Mouse (Mus musculus): ENCODE measurements around the gene Ddx58. TPM values are rescaled to one million over a fixed set of nuclear protein-coding genes. Genes with fewer than 3 reads are reported as not detected.

Gene Ddx58
- total RNA-seq, 2 experiments from 2014 or later, result 22.7 to 23.4 TPM

DNA sequence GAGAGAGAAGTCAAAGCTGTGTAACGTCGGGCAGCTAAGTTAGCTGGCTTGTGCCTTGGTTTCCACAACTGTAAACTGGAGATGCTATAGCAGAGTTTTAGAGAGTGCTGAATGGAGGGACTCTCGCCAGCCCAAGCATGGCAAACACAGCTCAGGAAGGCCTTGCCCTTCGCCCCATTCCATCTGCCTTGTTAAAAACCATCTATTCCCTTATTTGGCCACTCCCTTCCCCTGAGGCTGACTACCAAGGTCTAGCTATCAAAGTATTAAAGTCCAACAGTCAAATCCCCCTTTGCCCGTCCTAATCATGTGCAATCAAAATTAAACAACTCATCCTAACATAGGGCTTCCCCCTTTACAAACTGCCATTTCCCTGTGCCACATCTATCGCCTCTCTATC, 55.8 kb downstream of the Ddx58 start:
- DNase-seq (ENCODE audit: low spot score in 2 of 2), result no peak

DNA sequence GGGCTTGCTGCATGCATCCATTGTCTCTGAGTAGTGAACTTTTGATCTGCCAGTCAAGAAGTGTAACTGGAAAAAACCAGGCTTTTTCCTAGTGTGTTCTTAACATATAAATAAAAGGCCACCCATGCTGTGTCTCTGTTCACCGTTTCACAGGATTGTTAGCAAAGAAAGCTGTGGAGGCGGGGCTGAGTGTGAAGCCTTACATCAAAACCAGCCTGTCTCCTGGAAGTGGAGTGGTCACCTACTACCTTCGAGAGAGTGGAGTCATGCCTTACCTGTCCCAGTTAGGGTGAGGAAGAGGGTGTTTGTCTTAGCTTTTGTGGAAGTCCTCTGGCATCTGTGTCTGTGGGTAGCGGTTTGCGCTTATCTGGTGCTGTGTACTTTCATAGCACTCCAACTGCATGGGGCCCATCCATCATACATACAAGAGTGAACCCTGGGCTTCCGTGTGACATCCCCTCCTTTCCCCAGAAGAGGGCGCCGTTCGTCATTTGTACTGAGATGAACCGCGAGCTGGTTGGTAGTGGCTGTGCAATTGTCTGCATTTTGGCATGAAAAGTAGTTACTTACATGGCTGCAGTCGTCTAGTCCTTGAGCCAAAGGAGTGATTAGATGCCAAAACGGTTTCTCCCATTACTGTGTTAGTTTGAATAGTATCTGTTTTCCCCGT, 56.8 kb downstream of the Ddx58 start:
- peak; percentile 44 to 62 for DNase-seq (ENCODE audit: low spot score in 2 of 2)

DNA sequence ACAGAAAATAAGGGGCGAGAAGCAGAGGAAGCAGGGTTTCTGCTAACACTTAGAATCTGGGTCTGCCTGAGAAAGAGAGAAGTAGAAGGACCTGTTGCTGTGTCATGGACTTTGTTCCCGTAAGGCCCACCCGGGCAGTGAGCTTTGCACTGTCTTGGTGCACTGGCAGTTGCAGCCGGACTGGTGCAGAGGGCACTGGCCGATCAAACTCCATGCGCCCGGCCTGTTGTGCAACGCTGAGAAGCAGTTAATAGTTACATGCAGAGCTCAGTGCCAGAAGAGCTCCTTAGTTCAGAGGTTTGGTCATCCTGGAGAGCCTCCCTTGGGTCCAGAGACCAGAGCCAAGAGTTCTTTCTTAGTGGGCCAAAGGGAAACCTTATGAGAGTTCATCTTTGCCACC, 57.9 kb downstream of the Ddx58 start:
- DNase-seq (ENCODE audit: low spot score in 2 of 2), result no peak

DNA sequence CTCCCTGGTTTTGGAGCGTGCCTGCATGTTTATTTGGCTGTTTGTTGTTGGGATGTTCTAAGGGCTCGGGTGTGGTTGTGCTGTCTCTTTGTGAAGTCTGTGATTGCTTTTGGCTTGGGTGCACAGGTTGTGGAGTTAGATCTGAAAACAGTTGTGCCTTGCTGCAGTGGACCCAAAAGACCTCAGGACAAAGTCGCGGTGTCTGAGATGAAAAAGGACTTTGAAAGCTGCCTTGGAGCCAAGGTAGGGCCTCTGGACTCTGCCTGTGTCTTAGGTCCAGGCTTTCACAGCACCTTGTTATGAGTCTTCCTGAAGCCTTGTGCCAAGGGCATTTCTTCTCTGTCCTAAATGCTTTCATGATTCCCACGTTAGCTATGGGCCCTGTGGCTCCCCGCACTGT, 59.6 kb downstream of the Ddx58 start:
- DNase-seq (ENCODE audit: low spot score in 2 of 2), result no peak

- DNase-seq (ENCODE audit: low spot score in 2 of 2), result no peak
These were observed 61.0 kb downstream of the Ddx58 start for GRCm38 (mm10) chr4:40178584-40178983.

GRCm38 (mm10) chr4:40174321-40174720, 65.3 kb downstream of the Ddx58 start:
- no peak for DNase-seq (ENCODE audit: low spot score in 2 of 2)

DNA sequence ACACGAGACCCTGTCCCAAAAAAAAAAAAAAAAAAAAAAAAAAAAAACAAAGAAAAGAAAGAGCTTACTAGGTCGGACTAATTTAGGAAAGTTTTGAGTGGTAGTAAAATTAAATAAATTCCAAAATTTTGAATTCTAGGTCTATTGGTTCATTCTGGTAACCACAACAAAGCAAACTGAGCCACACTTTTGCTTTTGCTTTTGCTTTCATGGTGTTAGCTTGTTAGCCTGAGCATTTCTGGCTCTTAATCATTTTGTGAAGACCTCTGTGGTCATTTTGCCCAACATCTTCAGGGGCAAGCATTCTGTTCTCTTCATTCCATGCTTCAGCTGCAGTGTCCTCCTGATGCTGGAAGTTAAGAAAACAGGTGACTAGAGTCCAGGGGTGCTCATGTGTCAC, 67.3 kb downstream of the Ddx58 start:
- DNase-seq (ENCODE audit: low spot score in 2 of 2), result no peak

DNA sequence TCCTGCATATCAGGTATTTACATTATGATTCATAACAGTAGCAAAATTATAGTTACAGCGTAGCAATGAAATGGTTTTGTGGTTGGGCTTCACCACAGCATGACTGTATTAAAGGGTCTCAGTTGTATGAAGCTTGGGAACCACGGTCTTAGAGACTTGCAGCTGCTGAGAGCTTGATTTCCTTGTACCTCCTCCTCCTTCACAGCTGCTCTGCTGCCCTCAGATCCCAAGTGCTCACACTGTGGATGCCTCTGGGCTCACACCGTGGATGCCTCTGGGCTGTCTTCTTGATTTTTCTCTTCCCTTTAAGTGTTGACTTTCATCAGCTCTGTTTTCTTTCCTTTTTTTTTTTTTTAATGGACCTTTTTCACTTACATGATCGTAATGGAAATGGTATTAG, 68.2 kb downstream of the Ddx58 start:
- DNase-seq (ENCODE audit: low spot score in 2 of 2), result no peak

GRCm38 (mm10) chr4:40163646-40164045, 76.0 kb downstream of the Ddx58 start:
- DNase-seq (ENCODE audit: low spot score in 2 of 2), result no peak

- no peak for DNase-seq (ENCODE audit: low spot score in 2 of 2)
These were observed 78.8 kb downstream of the Ddx58 start for GRCm38 (mm10) chr4:40160591-40161434.

DNA sequence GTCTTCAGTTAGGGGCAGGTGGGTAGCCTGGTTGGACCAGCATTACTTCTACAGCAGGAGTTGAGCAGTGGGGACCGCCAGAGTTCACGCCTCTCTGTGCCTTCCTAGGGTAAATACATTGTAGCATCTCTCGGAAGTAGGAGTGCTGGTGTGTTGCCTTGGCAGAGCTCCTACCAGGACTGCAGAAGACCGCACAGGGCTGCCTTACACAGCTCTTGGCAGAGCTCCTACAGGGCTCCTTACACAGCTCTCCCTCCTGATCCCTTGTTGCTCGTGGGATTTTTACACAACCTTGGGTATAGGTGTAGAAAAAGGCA, 81.4 kb downstream of the Ddx58 start:
- no peak for DNase-seq (ENCODE audit: low spot score in 2 of 2)

GRCm38 (mm10) chr4:40157500-40158223, 82.0 kb downstream of the Ddx58 start:
- no peak for DNase-seq (ENCODE audit: low spot score in 2 of 2)

GRCm38 (mm10) chr4:40156582-40157499, 82.8 kb downstream of the Ddx58 start:
- no peak for DNase-seq (ENCODE audit: low spot score in 2 of 2)

GRCm38 (mm10) chr4:40156153-40156552, 83.5 kb downstream of the Ddx58 start:
- DNase-seq (ENCODE audit: low spot score in 2 of 2), result peak in 1 of 2 experiments; percentile 43

- no peak for DNase-seq (ENCODE audit: low spot score in 2 of 2)
These were observed 84.1 kb downstream of the Ddx58 start for GRCm38 (mm10) chr4:40155467-40155999.

- DNase-seq (ENCODE audit: low spot score in 2 of 2), result no peak
These were observed 84.9 kb downstream of the Ddx58 start for GRCm38 (mm10) chr4:40154751-40155150.

Other genes starting within 250 kb of the Ddx58 start
- gene Aco1, start 96.7 kb downstream of the Ddx58 start, total RNA-seq (2021), result 100 to 1,000 TPM; 133 to 144 TPM
- 10 to 100 TPM; 35.6 to 45.2 TPM for gene Smim27, start 29.8 kb upstream of the Ddx58 start, total RNA-seq (2021)
- 10 to 100 TPM; 36.7 to 37.9 TPM for gene Topors, start 30.0 kb upstream of the Ddx58 start, total RNA-seq (2021)
- gene Ndufb6, start 39.6 kb upstream of the Ddx58 start, total RNA-seq (2021), result 100 to 1,000 TPM; 174 to 206 TPM
- gene Tmem215, start 232.4 kb upstream of the Ddx58 start, total RNA-seq (2021), result under 1 TPM; 0.20 to 0.70 TPM

Data from adrenal gland, postnatal 4 days (tissue).